Mouse (Mus musculus): ENCODE measurements around the gene Ifit3.
"Not testable (repeated sequence)": the region's sequence is repeated elsewhere in the genome, so short reads cannot be mapped to it uniquely, and the experiment has no call there.

Gene Ifit3

GRCm38 (mm10) chr19:34583126-34583766 lies at the start of gene Ifit3:
Ifit3 (plus strand) TSS chr19:34583531.
- not testable (repeated sequence) for DNase-seq (ENCODE audit: low read depth, low spot score)

- no peak for DNase-seq (ENCODE audit: low read depth, low spot score)
These were observed 43.9 kb upstream of the Ifit3 start for GRCm38 (mm10) chr19:34539422-34539821.

- no peak for DNase-seq (ENCODE audit: low read depth, low spot score)
These were observed 37.1 kb upstream of the Ifit3 start for GRCm38 (mm10) chr19:34546211-34546610.

GRCm38 (mm10) chr19:34547976-34548375 lies 35.4 kb upstream of the Ifit3 start:
- no peak for DNase-seq (ENCODE audit: low read depth, low spot score)

GRCm38 (mm10) chr19:34550205-34550533 lies 33.2 kb upstream of the Ifit3 start:
- no peak for DNase-seq (ENCODE audit: low read depth, low spot score)

GRCm38 (mm10) chr19:34550534-34551223 lies 32.7 kb upstream of the Ifit3 start, which contains the start of gene Ifit2:
Ifit2 (plus strand) TSS chr19:34550694.
- peak; percentile 46 for DNase-seq (ENCODE audit: low read depth, low spot score)

GRCm38 (mm10) chr19:34551981-34552380 lies 31.4 kb upstream of the Ifit3 start:
- no peak for DNase-seq (ENCODE audit: low read depth, low spot score)

- no peak for DNase-seq (ENCODE audit: low read depth, low spot score)
These were observed 30.3 kb upstream of the Ifit3 start for GRCm38 (mm10) chr19:34553021-34553420.

GRCm38 (mm10) chr19:34553522-34553921 lies 29.8 kb upstream of the Ifit3 start:
- no peak for DNase-seq (ENCODE audit: low read depth, low spot score)

GRCm38 (mm10) chr19:34554061-34554460 lies 29.3 kb upstream of the Ifit3 start:
- DNase-seq (ENCODE audit: low read depth, low spot score), result no peak

- DNase-seq (ENCODE audit: low read depth, low spot score), result no peak
These were observed 26.7 kb upstream of the Ifit3 start for GRCm38 (mm10) chr19:34556621-34557020.

GRCm38 (mm10) chr19:34562556-34562955 lies 20.8 kb upstream of the Ifit3 start:
- no peak for DNase-seq (ENCODE audit: low read depth, low spot score)

GRCm38 (mm10) chr19:34566178-34566784 lies 17.1 kb upstream of the Ifit3 start:
- no peak for DNase-seq (ENCODE audit: low read depth, low spot score)

GRCm38 (mm10) chr19:34568988-34569895 lies 14.1 kb upstream of the Ifit3 start:
- DNase-seq (ENCODE audit: low read depth, low spot score), result no peak

- DNase-seq (ENCODE audit: low read depth, low spot score), result no peak
These were observed 13.3 kb upstream of the Ifit3 start for GRCm38 (mm10) chr19:34569896-34570476.

- no peak for DNase-seq (ENCODE audit: low read depth, low spot score)
These were observed 12.3 kb upstream of the Ifit3 start for GRCm38 (mm10) chr19:34571080-34571479.

GRCm38 (mm10) chr19:34573650-34574049 lies 9.7 kb upstream of the Ifit3 start:
- DNase-seq (ENCODE audit: low read depth, low spot score), result no peak

- DNase-seq (ENCODE audit: low read depth, low spot score), result no peak
These were observed 6.2 kb upstream of the Ifit3 start for GRCm38 (mm10) chr19:34577121-34577520.

- DNase-seq (ENCODE audit: low read depth, low spot score), result not testable (repeated sequence)
These were observed 635 bp upstream of the Ifit3 start for GRCm38 (mm10) chr19:34582696-34583095.

GRCm38 (mm10) chr19:34585740-34586458 lies 2.6 kb downstream of the Ifit3 start:
- not testable (repeated sequence) for DNase-seq (ENCODE audit: low read depth, low spot score)

All from retina, adult 2 months (tissue).